Mouse (Mus musculus) gastrocnemius, postnatal 14 days (tissue): Measurements from ENCODE around the gene Fam122a. TPM values are rescaled to one million over a fixed set of nuclear protein-coding genes. Genes with fewer than 3 reads are reported as not detected.

Source experiments
- DNase-seq: peaks from one replicate; pipeline ENCODE4 v3.0.0; 2021; ENCODE audit warnings: mixed read lengths
- intact Hi-C: fragments of 180-260 bp; cut with DNase I; formaldehyde crosslinking; loops from one replicate; pipeline ENCODE4 v1.15.1; 2025; ENCODE audit warnings: low total_unique reads
- total RNA-seq, 2 experiments: library from RNA; stranded (reverse); gene quantifications; 2 replicates each; pipeline ENCODE4 v1.2.3; 2021

Fam122a gene
- total RNA-seq, 2 experiments from 2014 or later: 15.1 to 20.7 TPM

GRCm38 (mm10) chr19:24499291-24499690 lies 22.1 kb upstream of the Fam122a start:
- intact Hi-C loops: loop anchor here (10.0 kb wide), 1 partner anchor 194 kb away; no protein-coding TSS in a partner anchor
- DNase-seq: no peak

- DNase-seq: no peak
- intact Hi-C loops: loop anchor here (10.0 kb wide), 1 partner anchor 189 kb away; no protein-coding TSS in a partner anchor
Observed at GRCm38 (mm10) chr19:24493887-24494286, 16.7 kb upstream of the Fam122a start.

- intact Hi-C loops: loop anchor here (10.0 kb wide), 1 partner anchor 187 kb away; no protein-coding TSS in a partner anchor
- DNase-seq: no peak
Observed at GRCm38 (mm10) chr19:24491824-24492223, 14.7 kb upstream of the Fam122a start.

- intact Hi-C loops: loop anchor here (10.0 kb wide), 1 partner anchor 185 kb away; no protein-coding TSS in a partner anchor
- DNase-seq: no peak
Observed at GRCm38 (mm10) chr19:24490275-24490674, 13.1 kb upstream of the Fam122a start.

- intact Hi-C loops: no loop called here
- no peak for DNase-seq
Observed at GRCm38 (mm10) chr19:24486433-24487296, 9.5 kb upstream of the Fam122a start.

GRCm38 (mm10) chr19:24484612-24485194 lies 7.5 kb upstream of the Fam122a start:
- DNase-seq: no peak
- intact Hi-C loops: no loop called here

- no peak for DNase-seq
- intact Hi-C loops: no loop called here
Observed at GRCm38 (mm10) chr19:24480916-24481315, 3.8 kb upstream of the Fam122a start.

- no peak for DNase-seq
- intact Hi-C loops: no loop called here
Observed at GRCm38 (mm10) chr19:24476461-24476860, 695 bp downstream of the Fam122a start.

- no peak for DNase-seq
- intact Hi-C loops: no loop called here
Observed at GRCm38 (mm10) chr19:24475281-24475680, 1.9 kb downstream of the Fam122a start.

- DNase-seq: no peak
- intact Hi-C loops: no loop called here
Observed at GRCm38 (mm10) chr19:24472512-24472911, 4.6 kb downstream of the Fam122a start.

- intact Hi-C loops: no loop called here
- DNase-seq: no peak
Observed at GRCm38 (mm10) chr19:24471538-24471937, 5.6 kb downstream of the Fam122a start.

- intact Hi-C loops: no loop called here
- no peak for DNase-seq
Observed at GRCm38 (mm10) chr19:24469216-24469615, 7.9 kb downstream of the Fam122a start.

GRCm38 (mm10) chr19:24468616-24469015 lies 8.5 kb downstream of the Fam122a start:
- intact Hi-C loops: no loop called here
- no peak for DNase-seq

- intact Hi-C loops: no loop called here
- DNase-seq: no peak
Observed at GRCm38 (mm10) chr19:24463011-24463410, 14.1 kb downstream of the Fam122a start.

- no peak for DNase-seq
- intact Hi-C loops: no loop called here
Observed at GRCm38 (mm10) chr19:24456591-24457231, 20.4 kb downstream of the Fam122a start.

GRCm38 (mm10) chr19:24455249-24455960 lies 21.8 kb downstream of the Fam122a start:
- no peak for DNase-seq
- intact Hi-C loops: no loop called here

- DNase-seq: no peak
- intact Hi-C loops: no loop called here
Observed at GRCm38 (mm10) chr19:24454451-24454850, 22.7 kb downstream of the Fam122a start.

GRCm38 (mm10) chr19:24453379-24453778 lies 23.8 kb downstream of the Fam122a start:
- intact Hi-C loops: no loop called here
- DNase-seq: no peak

- no peak for DNase-seq
- intact Hi-C loops: no loop called here
Observed at GRCm38 (mm10) chr19:24452441-24452898, 24.7 kb downstream of the Fam122a start.

- intact Hi-C loops: no loop called here
- DNase-seq: no peak
Observed at GRCm38 (mm10) chr19:24451626-24452025, 25.5 kb downstream of the Fam122a start.
